Mouse (Mus musculus) midbrain, embryonic 13.5 days (tissue): ENCODE measurements around the gene Pak3. TPM values are rescaled to one million over a fixed set of nuclear protein-coding genes. Genes with fewer than 3 reads are reported as not detected.

Experiments
- ATAC-seq: fragments of 200-750 bp; cut with Nextera tagmentation; 2 replicates; pipeline ENCODE4 v1.8.0; 2017; ENCODE audit warnings: mild to moderate bottlenecking, moderate TSS enrichment, moderate library complexity
- H3K27ac ChIP-seq: fragments of 300-500 bp; sonication (generic); 2 replicates; pipeline ENCODE4 v1.5.1; 2015; ENCODE audit warnings: inconsistent platforms, mild to moderate bottlenecking, moderate library complexity
- H3K27me3 ChIP-seq: fragments of 300-500 bp; sonication (generic); 2 replicates; pipeline ENCODE4 v1.6.1; 2015; ENCODE audit warnings: mild to moderate bottlenecking, inconsistent platforms
- H3K36me3 ChIP-seq: fragments of 300-500 bp; sonication (generic); 2 replicates; pipeline ENCODE4 v1.6.1; 2015; ENCODE audit warnings: mild to moderate bottlenecking, inconsistent platforms
- H3K4me1 ChIP-seq: fragments of 300-500 bp; sonication (generic); replicated peaks from 2 replicates; pipeline ENCODE4 v1.6.1; 2015; ENCODE audit warnings: inconsistent platforms
- H3K4me2 ChIP-seq: fragments of 300-500 bp; sonication (generic); replicated peaks from 2 replicates; pipeline ENCODE4 v1.6.1; 2015; ENCODE audit warnings: moderate library complexity, mild to moderate bottlenecking, inconsistent platforms
- H3K4me3 ChIP-seq: fragments of 300-500 bp; sonication (generic); replicated peaks from 2 replicates; pipeline ENCODE4 v1.5.1; 2015; ENCODE audit warnings: mild to moderate bottlenecking, inconsistent platforms
- H3K9ac ChIP-seq: fragments of 300-500 bp; sonication (generic); replicated peaks from 2 replicates; pipeline ENCODE4 v1.6.1; 2015; ENCODE audit warnings: mild to moderate bottlenecking, inconsistent platforms
- H3K9me3 ChIP-seq: fragments of 300-500 bp; sonication (generic); 2 replicates; pipeline ENCODE4 v1.6.1; 2016; ENCODE audit warnings: mild to moderate bottlenecking, inconsistent platforms
- WGBS: fragments of 180-500 bp; shearing (Covaris S2); methylation state at CpG from one replicate; pipeline ENCODE4 v1.1.7; 2015; 5-methylcytosine and 5-hydroxymethylcytosine counted together
- polyA plus RNA-seq: library from polyadenylated mRNA; unstranded; fragments of >200 nt; fragmentation: Nextera tagmentation; extraction: Ambion mirVana; gene quantifications from 2 replicates; pipeline ENCODE4 v1.2.1, GENCODE M21; 2015

Gene Pak3
- polyA plus RNA-seq, 1 experiment from 2014 or later, result 164 TPM

GRCm38 (mm10) chrX:143573691-143574090, 55.3 kb downstream of the Pak3 start:
- no peak overlapping the region for H3K27ac ChIP-seq
- no peaks in the 10 kb centered on the region for H3K9me3 ChIP-seq
- no peaks in the 10 kb centered on the region for H3K4me1 ChIP-seq
- H3K9ac ChIP-seq, result no peak overlapping the region
- no peak overlapping the region for H3K4me3 ChIP-seq
- no peaks in the 10 kb centered on the region for H3K36me3 ChIP-seq
- no peak for ATAC-seq
- no peak overlapping the region for H3K4me2 ChIP-seq
- peaks cover 12% of the 10 kb centered on the region; the same call in 1 of the 2 replicates for H3K27me3 ChIP-seq
- 62% methylated on average over 2 of the region's 2 CpGs for WGBS

GRCm38 (mm10) chrX:143579925-143580324, 61.5 kb downstream of the Pak3 start:
- Histone ChIP-seq H3K4me1 (no peaks in the 10 kb centered on the region), H3K27me3 (peaks cover 21% of the 10 kb centered on the region; the same call in 1 of the 2 replicates), H3K27ac (no peak overlapping the region), H3K4me2 (no peak overlapping the region), H3K9me3 (no peaks in the 10 kb centered on the region), H3K4me3 (no peak overlapping the region), H3K36me3 (no peaks in the 10 kb centered on the region), H3K9ac (no peak overlapping the region)
- 77% methylated on average over 2 of the region's 2 CpGs for WGBS
- no peak for ATAC-seq

GRCm38 (mm10) chrX:143580458-143580959, 62.1 kb downstream of the Pak3 start:
- Histone ChIP-seq H3K9ac (no peak overlapping the region), H3K4me3 (no peak overlapping the region), H3K36me3 (no peaks in the 10 kb centered on the region), H3K4me2 (no peak overlapping the region), H3K27me3 (peaks cover 26% of the 10 kb centered on the region; the same call in 1 of the 2 replicates), H3K27ac (no peak overlapping the region), H3K9me3 (no peaks in the 10 kb centered on the region), H3K4me1 (no peaks in the 10 kb centered on the region)
- no peak for ATAC-seq
- WGBS, result 63% methylated on average over 2 of the region's 2 CpGs

GRCm38 (mm10) chrX:143606877-143607449, 88.6 kb downstream of the Pak3 start:
- Histone ChIP-seq H3K4me2 (no peak overlapping the region), H3K4me1 (no peaks in the 10 kb centered on the region), H3K9ac (no peak overlapping the region), H3K36me3 (no peaks in the 10 kb centered on the region), H3K9me3 (no peaks in the 10 kb centered on the region), H3K4me3 (no peak overlapping the region), H3K27ac (no peak overlapping the region), H3K27me3 (peaks cover 6% of the 10 kb centered on the region; the same call in 1 of the 2 replicates)
- ATAC-seq, result no peak
- 43% methylated on average over 5 of the region's 5 CpGs for WGBS

GRCm38 (mm10) chrX:143618734-143619133, 100.3 kb downstream of the Pak3 start:
- Histone ChIP-seq H3K4me1 (peaks cover 11% of the 10 kb centered on the region), H3K9ac (no peak overlapping the region), H3K4me2 (no peak overlapping the region), H3K4me3 (no peak overlapping the region), H3K27ac (0 out of 2 replicates have a peak overlapping the region, but pooled peaks have one; percentile 0), H3K36me3 (no peaks in the 10 kb centered on the region), H3K27me3 (peaks cover 32% of the 10 kb centered on the region; the same call in 1 of the 2 replicates), H3K9me3 (no peaks in the 10 kb centered on the region)
- ATAC-seq, result peak; percentile 71
- WGBS, result 29% methylated on average over 4 of the region's 4 CpGs

- Histone ChIP-seq H3K4me1 (no peaks in the 10 kb centered on the region), H3K4me3 (no peak overlapping the region), H3K36me3 (no peaks in the 10 kb centered on the region), H3K27me3 (peaks cover 27% of the 10 kb centered on the region), H3K9ac (no peak overlapping the region), H3K4me2 (no peak overlapping the region), H3K9me3 (no peaks in the 10 kb centered on the region), H3K27ac (no peak overlapping the region)
- 90% methylated on average over 5 of the region's 5 CpGs for WGBS
- no peak for ATAC-seq
Observed at GRCm38 (mm10) chrX:143627767-143628166, 109.4 kb downstream of the Pak3 start.

- Histone ChIP-seq H3K9me3 (no peaks in the 10 kb centered on the region), H3K9ac (no peak overlapping the region), H3K36me3 (no peaks in the 10 kb centered on the region), H3K4me1 (no peaks in the 10 kb centered on the region), H3K27me3 (peaks cover 39% of the 10 kb centered on the region), H3K4me3 (no peak overlapping the region), H3K4me2 (no peak overlapping the region), H3K27ac (no peak overlapping the region)
- WGBS, result 53% methylated on average over 2 of the region's 2 CpGs
- ATAC-seq, result no peak
Observed at GRCm38 (mm10) chrX:143643936-143644335, 125.5 kb downstream of the Pak3 start.

- no peak overlapping the region for H3K4me3 ChIP-seq
- H3K4me1 ChIP-seq, result no peaks in the 10 kb centered on the region
- H3K27me3 ChIP-seq, result peaks cover 46% of the 10 kb centered on the region
- 17% methylated on average over 1 of the region's 1 CpGs for WGBS
- no peak overlapping the region for H3K27ac ChIP-seq
- ATAC-seq, result no peak
- no peak overlapping the region for H3K4me2 ChIP-seq
- H3K9ac ChIP-seq, result no peak overlapping the region
- no peaks in the 10 kb centered on the region for H3K9me3 ChIP-seq
- H3K36me3 ChIP-seq, result no peaks in the 10 kb centered on the region
Observed at GRCm38 (mm10) chrX:143644807-143645206, 126.4 kb downstream of the Pak3 start.

- Histone ChIP-seq H3K4me2 (no peak overlapping the region), H3K4me3 (no peak overlapping the region), H3K36me3 (no peaks in the 10 kb centered on the region), H3K9ac (no peak overlapping the region), H3K27ac (peak overlapping the region; percentile 65), H3K4me1 (peaks cover 13% of the 10 kb centered on the region), H3K9me3 (no peaks in the 10 kb centered on the region), H3K27me3 (peaks cover 69% of the 10 kb centered on the region)
- ATAC-seq, result peak; percentile 95
- WGBS, result 20% methylated on average over 9 of the region's 9 CpGs
Observed at GRCm38 (mm10) chrX:143654308-143655176, 136.2 kb downstream of the Pak3 start.

GRCm38 (mm10) chrX:143655177-143655492, 136.7 kb downstream of the Pak3 start:
- H3K9me3 ChIP-seq, result no peaks in the 10 kb centered on the region
- peak overlapping the region; percentile 65 for H3K27ac ChIP-seq
- H3K9ac ChIP-seq, result no peak overlapping the region
- H3K36me3 ChIP-seq, result no peaks in the 10 kb centered on the region
- peak; percentile 84 for ATAC-seq
- H3K4me1 ChIP-seq, result peaks cover 13% of the 10 kb centered on the region
- H3K27me3 ChIP-seq, result peaks cover 70% of the 10 kb centered on the region
- H3K4me2 ChIP-seq, result no peak overlapping the region
- WGBS, result 16% methylated on average over 3 of the region's 3 CpGs
- no peak overlapping the region for H3K4me3 ChIP-seq

GRCm38 (mm10) chrX:143664221-143665150, 146.1 kb downstream of the Pak3 start:
- Histone ChIP-seq H3K4me2 (peak overlapping the region; percentile 58), H3K27ac (peak overlapping the region; percentile 80), H3K9me3 (no peaks in the 10 kb centered on the region), H3K4me1 (peaks cover 17% of the 10 kb centered on the region; the same call in 1 of the 2 replicates), H3K27me3 (peaks cover 47% of the 10 kb centered on the region), H3K4me3 (peak overlapping the region; percentile 57), H3K9ac (peak overlapping the region; percentile 71), H3K36me3 (no peaks in the 10 kb centered on the region)
- WGBS, result 22% methylated on average over 28 of the region's 28 CpGs
- peak; percentile 99 for ATAC-seq
